Mouse (Mus musculus) ovary, adult 10 weeks (tissue): ENCODE measurements around the gene Hmgb4. TPM values are rescaled to one million over a fixed set of nuclear protein-coding genes. Genes with fewer than 3 reads are reported as not detected.

Source experiments
- polyA plus RNA-seq: library from polyadenylated mRNA; stranded (reverse); fragments of 350-450 nt; fragmentation: Illumina TruSeq; extraction: RNeasy Lipid Tissue Mini Kit (QIAGEN cat#74804); gene quantifications from one replicate; pipeline ENCODE4 v1.2.3, GENCODE M21; 2014

Hmgb4 gene
- not detected for polyA plus RNA-seq

DNA sequence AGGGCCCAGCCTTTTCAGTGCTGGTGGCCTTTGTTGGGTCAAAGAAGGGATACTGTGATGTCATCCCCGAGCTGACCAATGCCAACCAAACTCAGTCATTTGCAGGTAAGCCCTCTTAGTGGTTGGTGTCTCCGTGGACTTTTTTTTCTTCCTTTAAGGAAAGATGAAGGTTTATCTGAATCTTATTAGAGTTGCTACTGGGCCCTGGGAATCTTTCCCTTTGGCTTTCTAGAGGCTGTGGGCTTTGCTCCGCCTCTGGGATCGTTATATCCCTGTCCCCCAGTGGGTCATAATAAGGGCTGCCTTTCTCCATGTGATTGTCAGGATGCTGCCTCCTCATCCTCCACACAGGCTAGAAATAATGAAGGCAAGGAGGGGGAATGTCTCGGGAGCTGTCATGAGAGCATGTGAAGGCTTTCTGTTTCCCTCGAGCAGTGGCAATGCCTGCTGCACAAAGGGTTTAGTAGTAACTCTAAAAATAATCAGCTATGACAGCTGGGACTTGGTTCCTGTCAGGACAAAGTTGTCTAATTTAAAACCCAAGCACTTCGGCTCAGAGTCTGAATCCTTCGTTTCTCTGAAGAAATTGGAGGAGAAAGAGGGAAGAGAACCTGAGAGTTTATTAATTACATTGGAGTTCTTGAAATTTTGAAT is at the start of gene Hmgb4:
Gene Hmgb4 (minus strand): TSS at position 51 of the 654 bp plus-strand sequence.

